Mouse (Mus musculus) olfactory bulb, adult 2 months (tissue): ENCODE measurements around the gene Grcc10. TPM values are rescaled to one million over a fixed set of nuclear protein-coding genes. Genes with fewer than 3 reads are reported as not detected.

Source experiments
- H3K27ac ChIP-seq: fragments of 200-500 bp; 2 replicates; pipeline ENCODE4 v1.5.1; 2012; ENCODE audit warnings: low read depth, low read length; ENCODE audit not compliant: insufficient read depth
- H3K4me1 ChIP-seq: fragments of 200-500 bp; 2 replicates; pipeline ENCODE4 v1.6.1; 2012; ENCODE audit warnings: low read length; ENCODE audit not compliant: control insufficient read depth, insufficient read depth
- H3K4me3 ChIP-seq: fragments of 200-500 bp; 2 replicates; pipeline ENCODE4 v1.5.1; 2012; ENCODE audit warnings: mild to moderate bottlenecking, low read depth, low read length, moderate library complexity; ENCODE audit not compliant: insufficient read depth
- CTCF ChIP-seq: fragments of 200-500 bp; IDR thresholded peaks from 2 replicates; pipeline ENCODE4 v1.5.1; 2012; ENCODE audit warnings: low read depth, mild to moderate bottlenecking, low read length, moderate library complexity; ENCODE audit not compliant: insufficient read depth
- POLR2A ChIP-seq: fragments of 200-500 bp; IDR thresholded peaks from 2 replicates; pipeline ENCODE4 v1.6.1; 2012; ENCODE audit warnings: mild to moderate bottlenecking, low read depth, low read length, moderate library complexity; ENCODE audit not compliant: insufficient read depth
- WGBS: fragments of 180-500 bp; shearing (Covaris S2); methylation state at CpG from one replicate; pipeline ENCODE4 v1.1.7; 2018; 5-methylcytosine and 5-hydroxymethylcytosine counted together
- polyA plus RNA-seq: library from polyadenylated mRNA; stranded (reverse); fragments of >200 nt; gene quantifications from 2 replicates; pipeline ENCODE4 v1.2.4, GENCODE M21; 2012; ENCODE audit warnings: low replicate concordance; ENCODE audit not compliant: missing spikeins, insufficient read depth, insufficient read length

The Grcc10 gene
- polyA plus RNA-seq, 1 experiment = 1,072 TPM

DNA sequence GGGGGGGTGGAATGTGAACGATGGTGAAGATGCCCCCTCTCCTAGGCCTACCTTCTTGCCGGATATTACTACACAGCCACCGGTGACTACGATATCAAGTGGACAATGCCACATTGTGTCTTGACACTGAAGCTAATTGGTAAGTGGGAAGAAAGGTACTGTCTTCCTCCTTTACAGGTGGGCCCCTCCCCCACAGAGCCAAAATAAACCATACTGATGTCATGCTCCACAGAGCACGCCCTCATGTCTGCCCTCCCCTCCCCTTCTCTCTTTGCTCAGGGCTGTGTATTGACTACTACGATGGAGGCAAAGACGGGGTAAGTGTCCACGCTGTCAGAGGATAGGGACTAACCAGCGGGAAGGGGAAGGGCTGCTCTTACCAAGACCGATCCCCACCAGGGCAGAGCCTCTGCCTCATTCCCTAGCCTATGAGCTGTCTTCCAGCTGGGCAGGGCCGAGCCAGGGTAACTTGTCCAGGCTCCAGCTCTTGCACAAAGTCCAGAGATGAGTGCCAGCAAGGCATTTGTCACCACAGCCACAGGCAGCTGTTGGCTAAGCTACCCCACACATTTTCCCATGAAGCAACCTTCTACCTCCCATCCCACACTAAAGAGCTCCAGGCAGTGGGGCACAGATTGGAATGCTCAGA, 41.1 kb downstream of the Grcc10 start:
- Histone ChIP-seq H3K27ac (no peak overlapping the region), H3K4me1 (no peaks in the 10 kb centered on the region; the same call in 1 of the 2 replicates), H3K4me3 (no peak overlapping the region)
- WGBS = 60% methylated on average over 11 of the region's 11 CpGs
- TF ChIP-seq CTCF (no peak), POLR2A (no peak)

GRCm38 (mm10) chr6:124699366-124699765, 41.8 kb downstream of the Grcc10 start:
- Histone ChIP-seq H3K4me3 (no peak overlapping the region), H3K4me1 (peaks cover 2% of the 10 kb centered on the region), H3K27ac (no peak overlapping the region)
- TF ChIP-seq CTCF (no peak), POLR2A (no peak)
- 86% methylated on average over 4 of the region's 4 CpGs for WGBS

- Histone ChIP-seq H3K27ac (no peak overlapping the region), H3K4me1 (peaks cover 7% of the 10 kb centered on the region), H3K4me3 (no peak overlapping the region)
- WGBS = 88% methylated on average over 6 of the region's 6 CpGs
- no peak for TF ChIP-seq POLR2A
- TF ChIP-seq CTCF = no peak
These were observed 42.4 kb downstream of the Grcc10 start for GRCm38 (mm10) chr6:124698751-124699150.

DNA sequence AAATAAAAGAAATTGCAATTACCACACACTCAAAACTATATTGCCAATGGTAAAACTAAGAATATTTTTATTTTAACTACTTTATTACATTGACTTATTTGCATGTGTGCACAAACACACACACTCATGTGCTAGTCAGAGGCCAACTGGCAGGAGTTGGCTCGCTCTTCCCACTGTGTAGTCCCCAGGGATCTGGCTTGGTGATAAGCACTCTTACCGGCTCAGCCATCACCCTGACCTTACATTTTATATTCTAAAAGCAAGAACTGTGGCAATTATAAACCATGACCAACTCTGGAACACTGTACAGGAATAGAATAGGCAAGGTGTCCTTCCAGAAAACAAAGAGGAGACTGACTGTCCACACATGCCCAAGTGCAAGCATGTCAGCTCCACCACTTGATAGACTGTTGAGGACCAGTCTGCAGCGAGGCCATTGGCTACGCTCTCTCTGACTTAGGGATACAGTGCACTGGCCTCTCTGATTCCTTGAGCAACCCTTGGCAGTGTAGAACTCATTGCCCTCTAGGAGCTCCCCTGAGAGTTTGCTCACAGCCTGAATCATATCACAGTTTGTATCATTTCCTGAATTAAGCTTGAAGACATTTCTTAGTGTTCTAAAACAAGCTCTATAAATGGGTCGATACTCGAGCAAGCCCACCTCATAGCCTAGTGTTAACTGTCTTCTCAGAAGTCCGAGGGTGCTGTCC, 44.6 kb downstream of the Grcc10 start:
- 88% methylated on average over 7 of the region's 7 CpGs for WGBS
- Histone ChIP-seq H3K4me1 (peaks cover 9% of the 10 kb centered on the region), H3K4me3 (no peak overlapping the region), H3K27ac (no peak overlapping the region)
- TF ChIP-seq CTCF (no peak), POLR2A (no peak)

DNA sequence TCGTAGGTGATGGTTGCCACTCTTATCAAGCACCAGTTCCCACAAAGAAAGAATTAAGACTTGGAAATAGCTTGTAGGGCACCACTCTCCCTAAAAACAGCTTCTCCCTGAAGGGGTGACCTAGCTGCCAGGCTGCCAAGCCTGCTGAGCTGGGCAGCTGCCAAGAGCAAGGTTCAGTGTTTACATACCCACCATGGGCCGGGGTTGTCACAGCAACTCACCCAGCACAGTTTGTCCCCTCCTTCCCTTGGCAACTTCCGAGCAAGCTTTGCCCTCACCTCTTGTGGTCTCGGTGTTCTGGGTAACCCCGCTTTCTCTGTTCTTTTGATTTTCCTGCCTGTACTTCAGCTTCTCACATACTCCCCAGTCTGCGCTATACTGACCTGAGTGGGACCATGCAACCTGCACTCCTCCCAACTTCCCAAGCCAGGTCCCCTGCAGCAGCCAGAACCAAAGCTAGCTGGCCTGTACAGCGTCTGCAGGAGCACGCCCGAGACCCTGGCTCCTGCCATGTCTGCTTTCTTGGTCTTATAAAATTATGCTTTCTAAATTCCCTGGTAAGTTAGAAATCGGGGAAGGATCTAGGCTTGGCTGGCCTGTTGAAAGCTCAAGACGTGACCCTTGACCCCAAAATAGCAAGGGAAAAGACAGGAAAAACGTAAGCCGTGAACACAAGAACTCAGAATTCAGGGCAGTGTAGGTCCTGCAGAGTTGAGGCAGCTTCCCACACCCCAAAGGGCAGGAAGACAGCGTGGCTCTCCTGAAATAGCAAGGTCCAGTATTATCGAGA, 46.8 kb downstream of the Grcc10 start:
- WGBS = 68% methylated on average over 15 of the region's 15 CpGs
- peak overlapping the region; percentile 35; the same call in 1 of the 2 replicates for H3K27ac ChIP-seq
- no peak for TF ChIP-seq CTCF
- no peak for TF ChIP-seq POLR2A
- H3K4me1 ChIP-seq = peaks cover 9% of the 10 kb centered on the region
- no peak overlapping the region for H3K4me3 ChIP-seq

DNA sequence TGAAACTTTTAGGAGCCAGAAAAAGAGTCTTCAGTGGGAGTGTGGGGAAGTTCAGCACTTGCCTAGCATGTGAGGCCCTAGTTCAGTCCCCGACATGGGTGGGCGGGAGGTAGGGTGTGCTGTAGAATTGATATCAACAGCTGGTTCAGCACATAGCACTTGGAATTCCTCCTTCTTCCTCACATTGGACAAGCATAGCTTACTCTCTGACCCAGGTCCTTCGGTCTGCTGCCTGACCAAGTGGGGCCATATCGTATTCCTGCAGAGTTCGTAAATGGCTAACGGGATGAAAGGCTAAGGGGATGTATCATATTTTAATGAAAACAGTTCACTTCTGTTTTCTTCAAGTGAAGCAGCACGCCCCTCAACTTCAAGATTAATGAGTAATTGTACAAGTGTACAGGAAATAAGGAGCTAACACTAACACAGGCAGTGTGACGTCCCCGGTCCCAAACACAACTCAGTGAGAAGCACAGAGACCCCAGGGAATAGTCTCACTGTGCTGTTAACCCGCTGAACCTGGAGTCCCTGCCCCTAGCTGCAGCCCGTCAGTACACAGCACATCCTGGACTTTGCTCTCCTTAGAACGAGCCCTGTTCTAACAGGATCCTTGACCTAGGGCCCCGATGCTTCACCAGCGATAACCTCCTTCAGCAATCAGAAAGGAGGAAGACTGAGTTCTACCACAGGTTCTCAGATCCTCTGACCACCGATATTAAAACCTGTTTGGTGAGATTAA, 47.8 kb downstream of the Grcc10 start:
- TF ChIP-seq POLR2A (no peak), CTCF (no peak)
- H3K4me3 ChIP-seq = no peak overlapping the region
- WGBS = 68% methylated on average over 15 of the region's 15 CpGs
- H3K4me1 ChIP-seq = peaks cover 9% of the 10 kb centered on the region
- 0 out of 2 replicates have a peak overlapping the region, but pooled peaks have one; percentile 10 for H3K27ac ChIP-seq

GRCm38 (mm10) chr6:124690517-124690916, 50.7 kb downstream of the Grcc10 start:
- WGBS = 89% methylated on average over 3 of the region's 3 CpGs
- Histone ChIP-seq H3K4me1 (peaks cover 12% of the 10 kb centered on the region), H3K4me3 (no peak overlapping the region), H3K27ac (no peak overlapping the region)
- no peak for TF ChIP-seq CTCF
- TF ChIP-seq POLR2A = no peak

Other genes with a start within 250 kb of the Grcc10 start
- not detected in 2 replicates for gene C1rl, start 248.3 kb downstream of the Grcc10 start, polyA plus RNA-seq
- gene C1ra, start 229.0 kb downstream of the Grcc10 start, polyA plus RNA-seq = not detected in 2 replicates
- not detected in 2 replicates for gene C1s1, start 199.0 kb downstream of the Grcc10 start, polyA plus RNA-seq
- gene C1rb, start 171.1 kb downstream of the Grcc10 start, polyA plus RNA-seq = not detected in 2 replicates
- gene C1s2, start 105.3 kb downstream of the Grcc10 start, polyA plus RNA-seq = not detected in 2 replicates
- not detected in 2 replicates for gene Lpcat3, start 78.3 kb downstream of the Grcc10 start, polyA plus RNA-seq
- not detected in 2 replicates for gene Emg1, start 29.2 kb downstream of the Grcc10 start, polyA plus RNA-seq
- not detected in 2 replicates for gene Phb2, start 29.0 kb downstream of the Grcc10 start, polyA plus RNA-seq
- not detected in 2 replicates for gene Ptpn6, start 2.7 kb downstream of the Grcc10 start, polyA plus RNA-seq
- not detected in 2 replicates for gene Gm45234, start 14.6 kb upstream of the Grcc10 start, polyA plus RNA-seq
- gene Atn1, start 15.2 kb upstream of the Grcc10 start, polyA plus RNA-seq = not detected in 2 replicates
- 916 and 939 TPM in 2 replicates for gene Eno2, start 28.3 kb upstream of the Grcc10 start, polyA plus RNA-seq
- gene Lrrc23, start 38.4 kb upstream of the Grcc10 start, polyA plus RNA-seq = not detected in 2 replicates
- not detected in 2 replicates for gene Spsb2, start 67.3 kb upstream of the Grcc10 start, polyA plus RNA-seq
- gene Tpi1, start 72.9 kb upstream of the Grcc10 start, polyA plus RNA-seq = 644 TPM in 1 of 2 replicates, not detected in the other
- gene Usp5, start 88.1 kb upstream of the Grcc10 start, polyA plus RNA-seq = 225 TPM in 1 of 2 replicates, not detected in the other
- not detected in 2 replicates for gene Cdca3, start 88.2 kb upstream of the Grcc10 start, polyA plus RNA-seq
- gene Gnb3, start 98.9 kb upstream of the Grcc10 start, polyA plus RNA-seq = not detected in 2 replicates
- not detected in 2 replicates for gene P3h3, start 116.4 kb upstream of the Grcc10 start, polyA plus RNA-seq
- not detected in 2 replicates for gene Gpr162, start 122.6 kb upstream of the Grcc10 start, polyA plus RNA-seq
- gene Cd4, start 146.8 kb upstream of the Grcc10 start, polyA plus RNA-seq = 395 and 682 TPM in 2 replicates
- gene Lag3, start 170.3 kb upstream of the Grcc10 start, polyA plus RNA-seq = not detected in 2 replicates
- gene Ptms, start 178.7 kb upstream of the Grcc10 start, polyA plus RNA-seq = not detected in 2 replicates
- not detected in 2 replicates for gene Mlf2, start 190.0 kb upstream of the Grcc10 start, polyA plus RNA-seq
- gene Cops7a, start 224.2 kb upstream of the Grcc10 start, polyA plus RNA-seq = 255 TPM in 1 of 2 replicates, not detected in the other